Mouse (Mus musculus) E14TG2a.4 (cell line): ENCODE data around the gene Snn.

Experiments
- CTCF ChIP-seq: conservative IDR thresholded peaks from 2 replicates; pipeline ENCODE4 v1.5.1; 2014; ENCODE audit warnings: low read length
- NANOG ChIP-seq: IDR thresholded peaks from 2 replicates; pipeline ENCODE4 v1.6.1; 2014; ENCODE audit warnings: borderline replicate concordance, low read length, mixed read lengths
- POU5F1 ChIP-seq: IDR thresholded peaks from 2 replicates; pipeline ENCODE4 v1.6.1; 2014; ENCODE audit warnings: low read length, borderline replicate concordance

GRCm38 (mm10) chr16:11062794-11063721 lies 2.3 kb downstream of the Snn start:
- no peak for TF ChIP-seq CTCF
- no peak for TF ChIP-seq POU5F1
- no peak for TF ChIP-seq NANOG
